Mouse (Mus musculus): Measurements from ENCODE around the gene Soat2.

Gene Soat2

GRCm38 (mm10) chr15:102188883-102189282 lies 38.6 kb downstream of the Soat2 start:
- no peak for DNase-seq (ENCODE audit: low spot score)

- no peak for DNase-seq (ENCODE audit: low spot score)
Observed at GRCm38 (mm10) chr15:102191699-102192098, 41.4 kb downstream of the Soat2 start.

- no peak for DNase-seq (ENCODE audit: low spot score)
Observed at GRCm38 (mm10) chr15:102192271-102192812, 42.0 kb downstream of the Soat2 start.

GRCm38 (mm10) chr15:102192820-102193386 lies 42.6 kb downstream of the Soat2 start:
- DNase-seq (ENCODE audit: low spot score), result no peak

- DNase-seq (ENCODE audit: low spot score), result no peak
Observed at GRCm38 (mm10) chr15:102193652-102194051, 43.3 kb downstream of the Soat2 start.

GRCm38 (mm10) chr15:102194439-102194838 lies 44.1 kb downstream of the Soat2 start:
- no peak for DNase-seq (ENCODE audit: low spot score)

GRCm38 (mm10) chr15:102195373-102195772 lies 45.0 kb downstream of the Soat2 start:
- DNase-seq (ENCODE audit: low spot score), result no peak

- peak; percentile 62 for DNase-seq (ENCODE audit: low spot score)
Observed at GRCm38 (mm10) chr15:102198841-102199240, 48.5 kb downstream of the Soat2 start.

GRCm38 (mm10) chr15:102202971-102203834 lies 52.9 kb downstream of the Soat2 start, which contains the start of gene Zfp740:
TSS of gene Zfp740 (plus strand) at chr15:102203249.
- DNase-seq (ENCODE audit: low spot score), result peak; percentile 97

- peak; percentile 46 for DNase-seq (ENCODE audit: low spot score)
Observed at GRCm38 (mm10) chr15:102203835-102204381, 53.6 kb downstream of the Soat2 start.

GRCm38 (mm10) chr15:102204674-102205505 lies 54.6 kb downstream of the Soat2 start, which contains the start of gene Csad:
TSS of gene Csad (minus strand) at chr15:102204724.
- DNase-seq (ENCODE audit: low spot score), result no peak

- no peak for DNase-seq (ENCODE audit: low spot score)
Observed at GRCm38 (mm10) chr15:102205779-102206178, 55.5 kb downstream of the Soat2 start.

- no peak for DNase-seq (ENCODE audit: low spot score)
Observed at GRCm38 (mm10) chr15:102207351-102207750, 57.0 kb downstream of the Soat2 start.

- DNase-seq (ENCODE audit: low spot score), result no peak
Observed at GRCm38 (mm10) chr15:102208092-102208561, 57.8 kb downstream of the Soat2 start.

GRCm38 (mm10) chr15:102209114-102209513 lies 58.8 kb downstream of the Soat2 start:
- DNase-seq (ENCODE audit: low spot score), result no peak

- DNase-seq (ENCODE audit: low spot score), result no peak
Observed at GRCm38 (mm10) chr15:102210816-102211215, 60.5 kb downstream of the Soat2 start.

GRCm38 (mm10) chr15:102211895-102212294 lies 61.6 kb downstream of the Soat2 start:
- DNase-seq (ENCODE audit: low spot score), result no peak

Data from lung, postnatal 25 days (tissue).